Mouse (Mus musculus) forebrain, embryonic 14.5 days (tissue): ENCODE measurements around the gene Hdac7. TPM values are rescaled to one million over a fixed set of nuclear protein-coding genes. Genes with fewer than 3 reads are reported as not detected.
A peak's percentile ranks its signal among the peaks of the same experiment; 100 is the strongest.

ENCODE experiments used
- ATAC-seq: fragments of 200-750 bp; cut with Nextera tagmentation; 2 replicates; pipeline ENCODE4 v1.8.0; 2017; ENCODE audit warnings: mild to moderate bottlenecking, moderate library complexity
- DNase-seq: peaks from one replicate; pipeline ENCODE4 v3.0.0-alpha.2; 2015; ENCODE audit warnings: low spot score
- H3K27ac ChIP-seq: fragments of 300-500 bp; sonication (generic); 2 replicates; pipeline ENCODE4 v1.5.1; 2014; ENCODE audit warnings: low read depth, mild to moderate bottlenecking, control low read depth, low read length, moderate library complexity
- H3K27me3 ChIP-seq: fragments of 300-500 bp; sonication (generic); replicated peaks from 2 replicates; pipeline ENCODE4 v1.6.1; 2014; ENCODE audit warnings: low read length, control low read depth, mixed read lengths; ENCODE audit not compliant: control insufficient read depth, insufficient read depth
- H3K36me3 ChIP-seq: fragments of 300-500 bp; sonication (generic); 2 replicates; pipeline ENCODE4 v1.6.1; 2014; ENCODE audit warnings: low read length, control low read depth; ENCODE audit not compliant: control insufficient read depth, insufficient read depth
- H3K4me1 ChIP-seq: fragments of 300-500 bp; sonication (generic); 2 replicates; pipeline ENCODE4 v1.6.1; 2014; ENCODE audit warnings: antibody characterized with exemption, low read length, control low read depth; ENCODE audit not compliant: control insufficient read depth, insufficient read depth
- H3K4me2 ChIP-seq: fragments of 300-500 bp; sonication (generic); 2 replicates; pipeline ENCODE4 v1.6.1; 2014; ENCODE audit warnings: mild to moderate bottlenecking, control low read depth, low read length
- H3K4me3 ChIP-seq: fragments of 300-500 bp; sonication (generic); 2 replicates; pipeline ENCODE4 v1.5.1; 2014; ENCODE audit warnings: low read depth, low read length, control low read depth
- H3K9ac ChIP-seq: fragments of 300-500 bp; sonication (generic); 2 replicates; pipeline ENCODE4 v1.6.1; 2014; ENCODE audit warnings: mild to moderate bottlenecking, low read length, control low read depth, moderate library complexity
- H3K9me3 ChIP-seq: fragments of 300-500 bp; sonication (generic); replicated peaks from 2 replicates; pipeline ENCODE4 v1.6.1; 2016; ENCODE audit warnings: low read length, control low read depth, mixed read lengths; ENCODE audit not compliant: control insufficient read depth
- WGBS: fragments of 180-500 bp; shearing (Covaris S2); extraction: QIAGEN DNeasy Blood & Tissue Kit; methylation state at CpG from one replicate; pipeline ENCODE4 v1.1.7; 2014; 5-methylcytosine and 5-hydroxymethylcytosine counted together
- polyA plus RNA-seq: library from polyadenylated mRNA; unstranded; fragments of >200 nt; fragmentation: Nextera tagmentation; extraction: Ambion mirVana; gene quantifications from 2 replicates; pipeline ENCODE4 v1.2.1, GENCODE M21; 2014

Hdac7 gene
- polyA plus RNA-seq, 1 experiment from 2014 or later = 19.5 TPM

DNA sequence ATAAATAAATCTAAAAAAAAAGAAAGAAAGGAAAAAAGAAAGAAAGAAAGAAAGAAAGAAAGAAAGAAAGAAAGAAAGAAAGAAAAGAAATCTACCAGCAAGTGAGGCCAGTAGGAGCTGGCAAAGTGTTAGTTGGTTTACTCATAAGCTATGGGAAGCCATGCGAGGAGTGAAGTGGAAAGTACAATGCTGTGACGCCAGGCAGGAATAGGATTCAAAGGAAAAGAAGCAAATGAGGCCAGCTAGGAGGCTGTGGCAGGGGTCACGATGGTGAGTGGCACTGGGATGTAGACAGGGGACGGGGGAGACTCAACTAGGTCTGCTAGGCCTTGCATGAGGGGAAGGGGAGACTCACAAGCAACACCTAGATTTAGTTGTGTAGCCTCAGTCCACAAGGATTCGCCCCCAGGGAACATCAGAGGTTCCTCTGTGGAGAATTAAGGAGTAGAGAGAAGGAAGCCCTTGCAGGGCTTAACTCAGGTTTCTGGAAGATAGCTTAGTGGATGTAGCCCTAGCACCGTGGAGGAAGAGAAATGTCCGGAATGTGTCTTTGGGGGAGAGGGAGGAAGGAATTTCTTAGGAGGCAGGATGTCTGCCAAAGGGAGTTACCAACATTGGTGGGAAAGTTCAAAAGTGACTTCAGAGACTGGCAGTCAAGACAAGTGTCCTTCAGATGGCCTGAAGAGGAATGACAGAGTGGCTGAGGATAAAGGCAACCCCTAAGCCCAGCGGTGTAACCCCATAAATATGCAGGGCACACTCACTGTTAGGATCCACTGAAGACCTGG is 65.8 kb downstream of the Hdac7 start, which contains the start of gene Slc48a1:
Gene Slc48a1, plus strand, starts transcription at position 210 of the 788 bp plus-strand sequence.
- H3K36me3 ChIP-seq = no peaks in the 10 kb centered on the region
- WGBS = 76% methylated on average over 8 of the region's 8 CpGs
- H3K4me1 ChIP-seq = peaks cover 4% of the 10 kb centered on the region; the same call in 1 of the 2 replicates
- H3K27ac ChIP-seq = no peak within 1 kb of the TSS
- no peaks in the 10 kb centered on the region for H3K27me3 ChIP-seq
- no peak within 1 kb of the TSS for H3K9ac ChIP-seq
- ATAC-seq = no peak
- H3K4me3 ChIP-seq = no peak within 1 kb of the TSS
- DNase-seq = no peak
- no peaks in the 10 kb centered on the region for H3K9me3 ChIP-seq
- no peak within 1 kb of the TSS for H3K4me2 ChIP-seq

GRCm38 (mm10) chr15:97776919-97777318 is 67.4 kb downstream of the Hdac7 start:
- Histone ChIP-seq H3K27me3 (no peaks in the 10 kb centered on the region), H3K4me2 (no peak overlapping the region), H3K4me1 (peaks cover under 1% of the 10 kb centered on the region; the same call in 1 of the 2 replicates), H3K9ac (no peak overlapping the region), H3K36me3 (no peaks in the 10 kb centered on the region), H3K4me3 (no peak overlapping the region), H3K27ac (no peak overlapping the region), H3K9me3 (no peaks in the 10 kb centered on the region)
- ATAC-seq (no peak), DNase-seq (no peak)
- WGBS = 87% methylated on average over 6 of the region's 6 CpGs

DNA sequence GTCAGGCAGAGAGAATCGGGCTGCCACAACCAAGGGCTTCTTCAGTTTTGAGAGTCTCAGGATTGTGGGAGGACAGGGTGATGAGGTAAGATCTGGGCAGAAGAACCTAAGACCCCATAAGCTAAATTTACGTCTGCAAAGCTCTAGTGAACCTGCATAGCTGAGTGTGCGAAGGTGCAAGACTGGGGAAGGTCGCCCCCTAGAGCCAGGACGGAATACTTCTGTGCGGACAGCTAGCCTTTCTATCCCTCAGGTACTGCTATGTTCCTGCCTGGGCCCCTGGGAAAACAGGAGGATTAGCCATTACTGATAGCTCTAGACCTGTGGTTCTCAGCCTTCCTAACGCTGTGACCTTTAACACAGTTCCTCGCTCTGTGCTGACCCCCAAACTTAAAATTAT is 67.8 kb downstream of the Hdac7 start:
- no peak overlapping the region for H3K27ac ChIP-seq
- H3K4me2 ChIP-seq = no peak overlapping the region
- no peaks in the 10 kb centered on the region for H3K36me3 ChIP-seq
- no peaks in the 10 kb centered on the region for H3K9me3 ChIP-seq
- peak; percentile 60; the same call in 1 of the 2 replicates for ATAC-seq
- H3K9ac ChIP-seq = no peak overlapping the region
- no peak overlapping the region for H3K4me3 ChIP-seq
- WGBS = 10% methylated on average over 8 of the region's 8 CpGs
- H3K4me1 ChIP-seq = no peaks in the 10 kb centered on the region; the same call in 1 of the 2 replicates
- peak; percentile 63 for DNase-seq
- H3K27me3 ChIP-seq = no peaks in the 10 kb centered on the region

DNA sequence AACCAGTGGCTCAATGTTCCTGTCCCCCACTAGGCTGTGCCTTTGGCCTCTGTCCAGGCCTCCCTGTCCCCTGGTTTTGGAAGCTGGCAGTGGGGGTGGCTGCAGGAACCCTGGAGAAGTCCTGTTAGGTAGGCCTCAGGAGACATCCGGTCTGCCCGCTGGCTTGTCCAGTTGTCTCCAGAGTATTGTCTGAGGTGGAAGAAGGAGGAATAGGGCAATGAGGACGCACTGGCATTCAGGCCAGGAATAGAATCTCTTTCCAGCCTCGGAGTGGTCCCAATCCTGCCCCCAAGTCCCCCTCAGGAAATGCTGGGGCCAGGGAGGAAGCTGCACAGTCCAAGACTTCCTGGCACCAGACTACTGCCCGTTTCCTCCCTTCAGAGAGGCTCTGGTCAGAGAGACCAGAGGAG is 70.3 kb downstream of the Hdac7 start:
- no peak for ATAC-seq
- 68% methylated on average over 5 of the region's 5 CpGs for WGBS

GRCm38 (mm10) chr15:97773108-97773507 is 71.2 kb downstream of the Hdac7 start:
- Histone ChIP-seq H3K9me3 (no peaks in the 10 kb centered on the region), H3K4me1 (peaks cover 4% of the 10 kb centered on the region; the same call in 1 of the 2 replicates), H3K27ac (no peak overlapping the region), H3K4me2 (no peak overlapping the region), H3K4me3 (no peak overlapping the region), H3K9ac (no peak overlapping the region), H3K36me3 (no peaks in the 10 kb centered on the region), H3K27me3 (0 out of 2 replicates have a peak, but pooled peaks cover 14% of the 10 kb centered on the region)
- ATAC-seq = no peak
- 28% methylated on average over 5 of the region's 5 CpGs for WGBS
- DNase-seq = no peak

More for the DNA sequence above, 70.3 kb downstream of the Hdac7 start:
- Histone ChIP-seq H3K9ac (no peak overlapping the region), H3K9me3 (no peaks in the 10 kb centered on the region), H3K4me3 (no peak overlapping the region), H3K4me1 (no peaks in the 10 kb centered on the region), H3K4me2 (no peak overlapping the region), H3K36me3 (no peaks in the 10 kb centered on the region), H3K27me3 (0 out of 2 replicates have a peak, but pooled peaks cover 11% of the 10 kb centered on the region), H3K27ac (no peak overlapping the region)
- no peak for DNase-seq

- ATAC-seq (no peak), DNase-seq (no peak)
- Histone ChIP-seq H3K9ac (no peak overlapping the region), H3K27me3 (peaks cover 23% of the 10 kb centered on the region), H3K27ac (no peak overlapping the region), H3K4me3 (no peak overlapping the region), H3K4me1 (peaks cover 27% of the 10 kb centered on the region), H3K4me2 (no peak overlapping the region), H3K36me3 (no peaks in the 10 kb centered on the region), H3K9me3 (no peaks in the 10 kb centered on the region)
- 75% methylated on average over 8 of the region's 8 CpGs for WGBS
Observed at GRCm38 (mm10) chr15:97770280-97770679, 74.0 kb downstream of the Hdac7 start.

DNA sequence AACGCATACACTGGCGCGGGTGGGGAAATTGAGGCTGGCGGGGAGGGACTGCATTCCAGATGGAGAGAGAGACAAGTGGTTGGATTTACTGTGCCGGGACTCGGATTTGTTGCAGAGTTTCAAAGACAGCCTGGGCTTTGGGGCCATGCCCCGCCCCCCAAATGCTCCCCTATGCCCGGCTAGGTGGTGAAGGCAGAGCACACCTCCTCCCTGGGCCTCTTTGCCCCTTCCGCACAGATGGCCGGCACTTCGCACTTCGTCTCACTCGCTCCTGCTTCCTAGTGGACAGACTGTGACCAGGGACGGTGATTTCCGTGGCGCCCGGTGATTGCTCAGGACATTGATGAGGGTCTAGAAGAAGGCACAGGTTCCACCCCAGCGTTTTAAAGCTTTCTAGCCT is 76.1 kb downstream of the Hdac7 start:
- Histone ChIP-seq H3K27me3 (peaks cover 23% of the 10 kb centered on the region), H3K9me3 (no peaks in the 10 kb centered on the region)

GRCm38 (mm10) chr15:97767280-97768186 is 76.8 kb downstream of the Hdac7 start, which contains the start of gene Rapgef3:
Gene Rapgef3 (minus strand): TSS chr15:97767972.
- WGBS = under 1% methylated on average over 40 of the region's 44 CpGs

More for the DNA sequence above, 76.1 kb downstream of the Hdac7 start:
- no peaks in the 10 kb centered on the region for H3K36me3 ChIP-seq
- peaks cover 28% of the 10 kb centered on the region for H3K4me1 ChIP-seq
- H3K27ac ChIP-seq = no peak overlapping the region
- peak overlapping the region; percentile 33 for H3K4me3 ChIP-seq
- H3K9ac ChIP-seq = peak overlapping the region; percentile 54
- DNase-seq (no peak), ATAC-seq (0 out of 2 replicates have a peak, but pooled peaks have one; percentile 13)
- under 1% methylated on average over 18 of the region's 18 CpGs for WGBS
- peak overlapping the region; percentile 73 for H3K4me2 ChIP-seq

More at GRCm38 (mm10) chr15:97767280-97768186, 76.8 kb downstream of the Hdac7 start, which contains the start of gene Rapgef3:
- Histone ChIP-seq H3K4me2 (peak within 1 kb of the TSS; percentile 73), H3K9ac (peak within 1 kb of the TSS; percentile 54), H3K27me3 (peaks cover 23% of the 10 kb centered on the region), H3K4me3 (peak within 1 kb of the TSS; percentile 33), H3K4me1 (peaks cover 28% of the 10 kb centered on the region), H3K36me3 (no peaks in the 10 kb centered on the region), H3K9me3 (no peaks in the 10 kb centered on the region), H3K27ac (0 out of 2 replicates have a peak within 1 kb of the TSS, but pooled peaks have one; percentile 52)
- peak; percentile 87 for ATAC-seq
- peak; percentile 75 for DNase-seq
